Mouse (Mus musculus) midbrain, embryonic 14.5 days (tissue): ENCODE measurements around the gene Cdc14a. TPM values are rescaled to one million over a fixed set of nuclear protein-coding genes. Genes with fewer than 3 reads are reported as not detected.
"Not testable (repeated sequence)": the region's sequence is repeated elsewhere in the genome, so short reads cannot be mapped to it uniquely, and the experiment has no call there.

ENCODE experiments used
- ATAC-seq: fragments of 200-750 bp; cut with Nextera tagmentation; 2 replicates; pipeline ENCODE4 v1.8.0; 2017; ENCODE audit warnings: moderate number of reproducible peaks, moderate library complexity; ENCODE audit not compliant: low FRiP score, low TSS enrichment
- DNase-seq: peaks from one replicate; pipeline ENCODE4 v3.0.0-alpha.2; 2015
- H3K27ac ChIP-seq: fragments of 300-500 bp; sonication (generic); replicated peaks from 2 replicates; pipeline ENCODE4 v1.5.1; 2014; ENCODE audit warnings: mild to moderate bottlenecking, low read depth, low read length, moderate library complexity
- H3K27me3 ChIP-seq: fragments of 300-500 bp; sonication (generic); 2 replicates; pipeline ENCODE4 v1.6.1; 2014; ENCODE audit warnings: low read length, control low read depth, mixed read lengths; ENCODE audit not compliant: control insufficient read depth, insufficient read depth
- H3K36me3 ChIP-seq: fragments of 300-500 bp; sonication (generic); 2 replicates; pipeline ENCODE4 v1.6.1; 2014; ENCODE audit warnings: low read length, control low read depth; ENCODE audit not compliant: control insufficient read depth, insufficient read depth
- H3K4me1 ChIP-seq: fragments of 300-500 bp; sonication (generic); 2 replicates; pipeline ENCODE4 v1.6.1; 2014; ENCODE audit warnings: mild to moderate bottlenecking, antibody characterized with exemption, low read length, control low read depth; ENCODE audit not compliant: control insufficient read depth, insufficient read depth
- H3K4me2 ChIP-seq: fragments of 300-500 bp; sonication (generic); 2 replicates; pipeline ENCODE4 v1.6.1; 2014; ENCODE audit warnings: mild to moderate bottlenecking, low read length, moderate library complexity
- H3K4me3 ChIP-seq: fragments of 300-500 bp; sonication (generic); replicated peaks from 2 replicates; pipeline ENCODE4 v1.5.1; 2014; ENCODE audit warnings: low read depth, low read length
- H3K9ac ChIP-seq: fragments of 300-500 bp; sonication (generic); replicated peaks from 2 replicates; pipeline ENCODE4 v1.6.1; 2014; ENCODE audit warnings: mild to moderate bottlenecking, low read length, moderate library complexity
- H3K9me3 ChIP-seq: fragments of 300-500 bp; sonication (generic); 2 replicates; pipeline ENCODE4 v1.6.1; 2016; ENCODE audit warnings: low read length, control low read depth, mixed read lengths; ENCODE audit not compliant: control insufficient read depth
- WGBS: fragments of 180-500 bp; shearing (Covaris S2); extraction: QIAGEN DNeasy Blood & Tissue Kit; methylation state at CpG from one replicate; pipeline ENCODE4 v1.1.7; 2014; 5-methylcytosine and 5-hydroxymethylcytosine counted together
- polyA plus RNA-seq: library from polyadenylated mRNA; unstranded; fragments of >200 nt; fragmentation: Nextera tagmentation; extraction: Ambion mirVana; gene quantifications from 2 replicates; pipeline ENCODE4 v1.2.1, GENCODE M21; 2014

The Cdc14a gene
- polyA plus RNA-seq, 1 experiment from 2014 or later: 6.2 TPM

DNA sequence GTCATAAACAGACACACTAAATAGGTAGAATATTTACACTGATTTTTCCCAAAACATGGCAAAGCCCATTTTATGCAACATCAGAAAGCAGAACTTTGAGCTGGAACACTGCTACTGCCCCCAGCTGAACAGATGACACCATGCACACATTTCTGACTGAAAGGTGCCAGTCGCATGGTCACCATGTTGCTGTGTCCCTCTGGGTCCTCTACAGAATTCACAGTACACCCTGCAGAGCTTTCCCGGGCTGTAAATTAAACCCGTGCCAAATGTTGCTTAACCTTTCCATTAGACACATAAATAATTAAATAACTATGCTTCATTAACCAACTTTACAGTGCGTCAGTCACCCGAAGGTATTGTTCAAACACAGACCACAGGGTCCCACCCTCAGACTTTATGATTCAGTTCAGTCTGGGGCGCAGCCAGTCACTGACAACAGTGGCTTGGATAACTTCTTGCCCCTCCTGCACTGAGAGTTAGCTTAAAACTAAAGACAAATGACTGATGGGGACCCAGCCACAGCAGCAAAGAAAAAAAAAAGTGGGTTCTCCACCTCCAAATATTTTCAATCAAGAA lies 73.4 kb downstream of the Cdc14a start:
- H3K4me2 ChIP-seq: no peak overlapping the region
- DNase-seq: no peak
- no peaks in the 10 kb centered on the region for H3K27me3 ChIP-seq
- H3K9ac ChIP-seq: no peak overlapping the region
- H3K36me3 ChIP-seq: no peaks in the 10 kb centered on the region
- no peak for ATAC-seq
- H3K4me3 ChIP-seq: no peak overlapping the region
- H3K4me1 ChIP-seq: no peaks in the 10 kb centered on the region
- H3K27ac ChIP-seq: no peak overlapping the region
- WGBS: 70% methylated on average over 6 of the region's 6 CpGs
- no peaks in the 10 kb centered on the region for H3K9me3 ChIP-seq

DNA sequence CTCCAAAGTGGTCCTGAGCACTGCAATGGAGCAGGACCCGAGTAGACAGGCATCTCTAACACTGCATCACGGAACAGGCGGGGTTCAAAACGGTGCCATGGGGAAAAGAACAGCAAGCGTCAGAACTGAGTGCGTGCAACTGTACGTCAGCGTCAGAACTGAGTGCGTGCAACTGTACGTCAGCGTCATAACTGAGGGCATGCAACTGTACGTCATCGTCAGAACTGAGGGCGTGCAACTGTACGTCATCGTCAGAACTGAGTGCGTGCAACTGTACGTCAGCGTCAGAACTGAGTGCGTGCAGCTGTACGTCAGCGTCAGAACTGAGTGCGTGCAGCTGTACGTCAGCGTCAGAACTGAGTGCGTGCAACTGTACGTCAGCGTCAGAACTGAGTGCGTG lies 76.3 kb downstream of the Cdc14a start:
- not testable (repeated sequence) for H3K36me3 ChIP-seq, H3K9ac ChIP-seq, H3K9me3 ChIP-seq, H3K27ac ChIP-seq, H3K4me1 ChIP-seq, H3K4me2 ChIP-seq, H3K4me3 ChIP-seq, H3K27me3 ChIP-seq, DNase-seq, ATAC-seq
- WGBS: 98% methylated on average over 29 of the region's 29 CpGs

DNA sequence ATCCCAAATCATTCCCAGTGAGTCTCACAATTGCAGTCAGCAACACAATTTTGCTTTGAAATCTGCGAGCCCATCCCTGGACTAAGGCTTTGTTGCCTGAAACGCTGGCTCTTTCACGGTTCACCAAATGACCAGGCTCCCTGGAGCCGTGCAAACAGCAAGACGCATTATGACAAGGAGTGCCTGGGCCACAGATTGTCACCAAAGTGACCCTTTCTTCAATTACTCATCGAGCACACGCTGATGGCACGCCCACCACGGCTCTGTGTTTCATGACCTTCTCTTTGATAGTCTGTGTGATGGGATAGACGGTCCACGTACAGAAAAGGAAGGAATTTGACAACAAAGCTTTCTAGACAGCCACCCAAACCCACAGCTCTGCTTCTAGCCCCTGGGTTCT lies 78.6 kb downstream of the Cdc14a start:
- H3K9ac ChIP-seq: no peak overlapping the region
- no peaks in the 10 kb centered on the region for H3K4me1 ChIP-seq
- no peak overlapping the region for H3K4me3 ChIP-seq
- DNase-seq (no peak), ATAC-seq (no peak)
- 67% methylated on average over 11 of the region's 11 CpGs for WGBS
- H3K36me3 ChIP-seq: no peaks in the 10 kb centered on the region
- H3K9me3 ChIP-seq: no peaks in the 10 kb centered on the region
- H3K27me3 ChIP-seq: no peaks in the 10 kb centered on the region
- no peak overlapping the region for H3K4me2 ChIP-seq
- H3K27ac ChIP-seq: no peak overlapping the region

DNA sequence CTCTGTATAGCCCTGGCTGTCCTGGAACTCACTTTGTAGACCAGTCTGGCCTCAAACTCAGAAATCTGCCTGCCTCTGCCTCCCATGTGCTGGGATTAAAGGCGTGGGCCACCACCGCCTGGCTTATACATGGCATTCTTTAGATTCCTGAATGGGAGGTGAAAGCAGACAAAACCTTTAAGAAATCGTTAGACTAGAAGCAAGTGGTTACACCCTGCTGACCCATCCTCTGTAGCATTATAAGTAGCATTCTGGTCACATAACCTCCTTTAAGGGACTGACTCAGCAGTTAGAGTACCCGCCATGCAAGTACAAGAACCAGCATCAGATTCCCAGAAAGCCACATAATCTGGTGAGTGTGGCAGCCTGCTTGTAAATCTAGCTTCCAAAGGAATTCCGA lies 81.6 kb downstream of the Cdc14a start:
- H3K4me2 ChIP-seq: no peak overlapping the region
- H3K27ac ChIP-seq: no peak overlapping the region
- H3K4me3 ChIP-seq: no peak overlapping the region
- H3K27me3 ChIP-seq: no peaks in the 10 kb centered on the region
- ATAC-seq: no peak
- H3K36me3 ChIP-seq: no peaks in the 10 kb centered on the region
- H3K9ac ChIP-seq: no peak overlapping the region
- WGBS: 86% methylated on average over 5 of the region's 5 CpGs
- H3K4me1 ChIP-seq: no peaks in the 10 kb centered on the region
- H3K9me3 ChIP-seq: no peaks in the 10 kb centered on the region
- DNase-seq: no peak

DNA sequence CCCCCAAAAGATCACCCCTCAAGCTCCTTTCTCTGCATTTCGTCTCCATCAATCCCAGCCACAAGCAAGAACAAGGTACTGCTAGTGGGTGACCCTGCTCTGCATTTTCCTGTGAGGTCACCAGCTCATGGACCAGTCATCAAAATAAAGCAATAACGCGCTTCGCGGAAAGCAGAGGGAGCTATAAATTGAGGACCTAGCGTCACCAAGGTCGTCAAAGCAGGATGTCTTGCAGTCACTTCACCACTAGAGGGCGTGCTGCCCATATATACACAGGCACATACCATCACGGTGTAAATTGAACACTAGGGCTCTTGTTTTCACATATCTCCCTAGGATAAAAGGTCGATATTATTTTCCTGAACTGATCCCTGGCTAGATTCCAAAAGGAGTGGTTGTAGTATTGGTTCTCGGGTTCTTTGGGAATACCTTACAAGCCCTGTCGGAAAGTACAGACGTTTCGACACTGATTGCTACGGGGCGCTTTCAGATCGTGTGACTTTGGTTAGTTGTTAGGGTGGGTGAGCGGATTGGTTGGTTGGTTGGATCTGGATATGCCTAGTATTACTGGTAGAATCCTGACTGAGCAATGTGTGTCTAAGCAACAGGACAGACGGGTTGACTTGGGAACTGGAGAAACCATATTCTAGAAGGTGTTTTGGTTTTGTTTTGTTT lies 82.7 kb downstream of the Cdc14a start:
- Histone ChIP-seq H3K4me2 (no peak overlapping the region), H3K36me3 (no peaks in the 10 kb centered on the region), H3K9me3 (no peaks in the 10 kb centered on the region), H3K27me3 (no peaks in the 10 kb centered on the region), H3K9ac (no peak overlapping the region), H3K4me1 (no peaks in the 10 kb centered on the region), H3K4me3 (no peak overlapping the region), H3K27ac (no peak overlapping the region)
- DNase-seq (peak; percentile 84), ATAC-seq (0 out of 2 replicates have a peak, but pooled peaks have one; percentile 27)
- WGBS: 55% methylated on average over 19 of the region's 19 CpGs

DNA sequence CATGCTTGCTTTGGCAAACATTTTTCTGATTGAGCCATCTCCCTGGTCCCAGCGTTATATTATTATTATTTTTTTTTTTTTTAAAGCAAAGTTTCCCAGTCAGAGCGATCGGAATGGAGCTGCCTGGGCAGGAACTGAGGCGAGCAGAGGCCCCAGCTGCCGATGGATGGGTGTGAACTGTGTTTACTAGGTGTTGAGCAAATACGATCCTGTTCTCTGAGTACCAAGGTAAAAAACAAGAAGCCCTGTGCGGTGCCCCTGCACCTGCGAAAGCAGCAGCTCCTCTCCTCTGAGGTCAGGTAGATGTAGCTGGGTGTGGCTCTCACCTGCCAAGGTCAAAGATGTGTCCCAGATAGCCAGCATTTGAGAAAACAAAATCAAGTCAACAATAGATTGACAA lies 83.6 kb downstream of the Cdc14a start:
- H3K4me1 ChIP-seq: no peaks in the 10 kb centered on the region
- no peaks in the 10 kb centered on the region for H3K36me3 ChIP-seq
- ATAC-seq (no peak), DNase-seq (no peak)
- no peaks in the 10 kb centered on the region for H3K9me3 ChIP-seq
- H3K9ac ChIP-seq: no peak overlapping the region
- no peak overlapping the region for H3K4me2 ChIP-seq
- WGBS: 96% methylated on average over 8 of the region's 8 CpGs
- no peak overlapping the region for H3K4me3 ChIP-seq
- no peak overlapping the region for H3K27ac ChIP-seq
- H3K27me3 ChIP-seq: no peaks in the 10 kb centered on the region

DNA sequence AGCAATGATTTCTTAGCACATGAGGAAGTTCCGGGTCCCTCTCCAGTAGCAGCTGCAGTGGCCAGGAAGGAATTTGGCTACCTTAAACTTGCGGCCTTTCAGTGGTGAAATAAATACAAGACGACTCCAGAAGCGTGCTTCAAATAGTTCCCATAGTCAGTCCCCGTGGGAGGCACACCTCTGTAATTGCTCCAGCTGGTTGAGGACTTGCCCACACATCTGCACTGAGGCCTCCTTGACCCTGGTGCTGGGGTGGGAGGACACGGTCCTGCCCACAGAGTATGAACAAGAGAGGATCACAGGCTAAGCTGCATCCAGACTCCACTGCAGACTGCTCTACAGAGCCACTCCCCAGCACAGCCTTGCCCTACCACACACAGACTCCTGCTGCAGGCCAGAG lies 85.2 kb downstream of the Cdc14a start:
- Histone ChIP-seq H3K27me3 (no peaks in the 10 kb centered on the region), H3K9ac (no peak overlapping the region), H3K4me1 (no peaks in the 10 kb centered on the region), H3K4me2 (no peak overlapping the region), H3K4me3 (no peak overlapping the region), H3K36me3 (no peaks in the 10 kb centered on the region), H3K27ac (no peak overlapping the region), H3K9me3 (no peaks in the 10 kb centered on the region)
- ATAC-seq (no peak), DNase-seq (no peak)
- 80% methylated on average over 6 of the region's 6 CpGs for WGBS

DNA sequence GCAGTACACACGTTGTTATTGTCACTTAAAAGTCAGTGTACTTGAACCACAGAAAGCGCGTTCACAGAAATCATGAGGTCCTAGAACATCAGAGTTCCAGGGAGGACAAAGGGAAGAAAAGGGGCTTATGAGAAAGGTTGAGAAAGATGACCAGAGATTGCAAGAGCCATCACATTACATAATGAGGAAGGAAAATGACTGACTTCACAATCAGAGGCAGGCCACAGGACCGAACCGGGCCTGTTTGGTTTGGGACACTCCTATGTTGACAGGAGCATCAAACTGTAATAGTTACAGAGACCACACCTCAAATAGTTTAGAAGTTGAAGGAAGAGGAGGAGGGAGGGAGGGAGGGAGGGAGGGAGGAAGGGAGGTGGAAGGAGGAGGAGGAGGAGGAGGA lies 86.0 kb downstream of the Cdc14a start:
- ATAC-seq (no peak), DNase-seq (no peak)
- no peak overlapping the region for H3K9ac ChIP-seq
- H3K4me3 ChIP-seq: no peak overlapping the region
- no peaks in the 10 kb centered on the region for H3K4me1 ChIP-seq
- WGBS: 95% methylated on average over 5 of the region's 5 CpGs
- H3K9me3 ChIP-seq: no peaks in the 10 kb centered on the region
- no peak overlapping the region for H3K27ac ChIP-seq
- H3K36me3 ChIP-seq: no peaks in the 10 kb centered on the region
- no peaks in the 10 kb centered on the region for H3K27me3 ChIP-seq
- no peak overlapping the region for H3K4me2 ChIP-seq

DNA sequence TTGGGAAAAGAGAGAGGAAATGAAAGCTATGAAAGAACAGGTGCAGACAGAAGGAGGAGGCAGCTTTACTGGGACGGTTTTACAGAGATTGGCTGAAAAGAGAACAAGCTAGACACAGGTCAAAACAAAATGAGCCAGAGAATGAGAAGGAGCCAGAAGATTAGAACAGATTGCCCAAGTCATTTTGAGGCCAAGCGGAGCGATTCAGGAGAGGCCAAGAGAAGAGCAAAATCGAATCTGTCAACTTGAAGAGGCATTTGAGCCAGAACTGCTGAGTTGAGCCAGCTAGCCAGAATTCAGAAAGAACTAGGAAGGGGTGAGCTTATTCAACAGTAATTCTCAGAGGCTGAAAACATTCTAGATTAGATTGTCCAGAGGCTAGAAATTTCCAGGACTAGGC lies 88.8 kb downstream of the Cdc14a start:
- H3K9ac ChIP-seq: no peak overlapping the region
- H3K4me3 ChIP-seq: no peak overlapping the region
- no peak overlapping the region for H3K27ac ChIP-seq
- no peaks in the 10 kb centered on the region for H3K27me3 ChIP-seq
- WGBS: 71% methylated on average over 4 of the region's 4 CpGs
- no peaks in the 10 kb centered on the region for H3K36me3 ChIP-seq
- H3K9me3 ChIP-seq: no peaks in the 10 kb centered on the region
- DNase-seq (no peak), ATAC-seq (no peak)
- H3K4me1 ChIP-seq: no peaks in the 10 kb centered on the region
- H3K4me2 ChIP-seq: no peak overlapping the region
